Mouse (Mus musculus) embryonic facial prominence, embryonic 10.5 days (tissue): ENCODE data around the gene Rraga. TPM values are rescaled to one million over a fixed set of nuclear protein-coding genes. Genes with fewer than 3 reads are reported as not detected.
"Not testable (repeated sequence)": the region's sequence is repeated elsewhere in the genome, so short reads cannot be mapped to it uniquely, and the experiment has no call there.

Experiments
- DNase-seq: peaks from one replicate; pipeline ENCODE4 v3.0.0-alpha.2; 2017; ENCODE audit warnings: low spot score
- H3K27ac ChIP-seq: fragments of 300-500 bp; sonication (generic); replicated peaks from 2 replicates; pipeline ENCODE4 v1.5.1; 2016; ENCODE audit warnings: mild to moderate bottlenecking
- H3K27me3 ChIP-seq: fragments of 300-500 bp; sonication (generic); replicated peaks from 2 replicates; pipeline ENCODE4 v1.6.1; 2016; ENCODE audit warnings: low read depth, mild to moderate bottlenecking; ENCODE audit not compliant: poor library complexity, severe bottlenecking
- H3K36me3 ChIP-seq: fragments of 300-500 bp; sonication (generic); replicated peaks from 2 replicates; pipeline ENCODE4 v1.6.1; 2016; ENCODE audit warnings: mild to moderate bottlenecking, moderate library complexity
- H3K4me1 ChIP-seq: fragments of 300-500 bp; sonication (generic); 2 replicates; pipeline ENCODE4 v1.6.1; 2016
- H3K4me3 ChIP-seq: fragments of 300-500 bp; sonication (generic); 2 replicates; pipeline ENCODE4 v1.5.1; 2016; ENCODE audit warnings: mild to moderate bottlenecking, moderate library complexity
- H3K9me3 ChIP-seq: fragments of 300-500 bp; sonication (generic); 2 replicates; pipeline ENCODE4 v1.6.1; 2016; ENCODE audit warnings: mild to moderate bottlenecking
- WGBS: fragments of 180-500 bp; shearing (Covaris S2); methylation state at CpG from one replicate; pipeline ENCODE4 v1.1.7; 2016; 5-methylcytosine and 5-hydroxymethylcytosine counted together
- polyA plus RNA-seq: library from polyadenylated mRNA; unstranded; fragments of >200 nt; fragmentation: Nextera tagmentation; extraction: Ambion mirVana; gene quantifications from 2 replicates; pipeline ENCODE4 v1.2.1, GENCODE M21; 2016

Gene Rraga
- polyA plus RNA-seq, 1 experiment from 2014 or later = 66.2 TPM

GRCm38 (mm10) chr4:86620506-86620905 lies 45.0 kb downstream of the Rraga start:
- 75% methylated on average over 2 of the region's 2 CpGs for WGBS
- Histone ChIP-seq H3K4me3 (no peak overlapping the region), H3K27ac (no peak overlapping the region), H3K9me3 (no peaks in the 10 kb centered on the region), H3K27me3 (no peaks in the 10 kb centered on the region), H3K4me1 (no peaks in the 10 kb centered on the region), H3K36me3 (no peaks in the 10 kb centered on the region)
- no peak for DNase-seq

GRCm38 (mm10) chr4:86622116-86622515 lies 46.6 kb downstream of the Rraga start:
- WGBS = 75% methylated on average over 3 of the region's 3 CpGs
- Histone ChIP-seq H3K4me1 (no peaks in the 10 kb centered on the region), H3K4me3 (no peak overlapping the region), H3K36me3 (no peaks in the 10 kb centered on the region), H3K27ac (no peak overlapping the region), H3K9me3 (no peaks in the 10 kb centered on the region), H3K27me3 (no peaks in the 10 kb centered on the region)
- DNase-seq = no peak

- H3K9me3 ChIP-seq, H3K27ac ChIP-seq, H3K36me3 ChIP-seq, H3K4me1 ChIP-seq, DNase-seq, H3K27me3 ChIP-seq, H3K4me3 ChIP-seq: not testable (repeated sequence)
- 83% methylated on average over 1 of the region's 1 CpGs for WGBS
Measured at GRCm38 (mm10) chr4:86622532-86622931, 47.1 kb downstream of the Rraga start.

- H3K9me3 ChIP-seq = no peaks in the 10 kb centered on the region
- H3K27ac ChIP-seq = no peak overlapping the region
- H3K36me3 ChIP-seq = no peaks in the 10 kb centered on the region
- H3K4me1 ChIP-seq = no peaks in the 10 kb centered on the region
- WGBS = 88% methylated on average over 5 of the region's 5 CpGs
- no peak overlapping the region for H3K4me3 ChIP-seq
- no peak for DNase-seq
- no peaks in the 10 kb centered on the region for H3K27me3 ChIP-seq
Measured at GRCm38 (mm10) chr4:86625463-86625862, 50.0 kb downstream of the Rraga start.

GRCm38 (mm10) chr4:86626496-86626895 lies 51.0 kb downstream of the Rraga start:
- not testable (repeated sequence) for H3K4me3 ChIP-seq, H3K9me3 ChIP-seq, H3K4me1 ChIP-seq, H3K27me3 ChIP-seq, H3K36me3 ChIP-seq, H3K27ac ChIP-seq, DNase-seq
- WGBS = 90% methylated on average over 7 of the region's 7 CpGs

Other genes starting within 250 kb of the Rraga start
- gene Saxo1, start 17.3 kb upstream of the Rraga start, polyA plus RNA-seq = not detected in 2 replicates
- gene Haus6, start 36.4 kb downstream of the Rraga start, polyA plus RNA-seq = 30.3 and 31.7 TPM in 2 replicates
- 70.4 and 75.4 TPM in 2 replicates for gene Plin2, start 94.4 kb downstream of the Rraga start, polyA plus RNA-seq
- 6.1 and 6.2 TPM in 2 replicates for gene Dennd4c, start 172.9 kb downstream of the Rraga start, polyA plus RNA-seq